Mouse (Mus musculus) embryonic stem cell, embryonic (primary cell): ENCODE results near the gene Gtsf2.

ENCODE experiments used
- CTCF ChIA-PET, 4 experiments: fragments of 300-600 bp in 2 of 4; fragments of 350-600 bp in 2 of 4; sonication (Branson Sonifier 250); formaldehyde crosslinking; loops; one replicate each; lab custom pipeline; 2022; ENCODE audit warnings: inconsistent platforms in 2 of 4; lab: Charles Lee
- POLR2A ChIA-PET, 4 experiments: fragments of 300-600 bp in 2 of 4; fragments of 350-600 bp in 2 of 4; sonication (Branson Sonifier 250); formaldehyde crosslinking; loops; one replicate each; lab custom pipeline; 2022; ENCODE audit warnings: antibody characterized with exemption in 4 of 4, inconsistent platforms in 1 of 4; lab: Charles Lee

The Gtsf2 gene

GRCm38 (mm10) chr15:103448369-103448768 lies at the start of gene Gtsf2:
TSS of gene Gtsf2 (minus strand) at chr15:103448469.
- CTCF ChIA-PET = interaction anchor here in 1 of 4 experiments (1.4 kb wide), 1 partner anchor 10 kb away, joined by 4 read pairs; no protein-coding TSS in a partner anchor
- POLR2A ChIA-PET = interaction anchor here in 1 of 4 experiments (0.9 to 1.2 kb wide), 2 partner anchors 13 to 30 kb away, joined by 3 read pairs; no protein-coding TSS in a partner anchor

GRCm38 (mm10) chr15:103496204-103497140 lies 48.2 kb upstream of the Gtsf2 start:
- ChIA-PET POLR2A (interaction anchor here in 1 of 4 experiments (0.6 kb wide), 1 partner anchor 22 kb away, joined by 4 read pairs; no protein-coding TSS in a partner anchor), CTCF (interaction anchor here in 3 of 4 experiments (0.6 to 1.1 kb wide), 3 partner anchors 17 to 55 kb away, joined by 3 read pairs; no protein-coding TSS in a partner anchor)

- ChIA-PET POLR2A (no interaction called here), CTCF (no interaction called here)
Measured at GRCm38 (mm10) chr15:103488336-103488735, 40.1 kb upstream of the Gtsf2 start.

GRCm38 (mm10) chr15:103486658-103487057 lies 38.4 kb upstream of the Gtsf2 start:
- ChIA-PET CTCF (interaction anchor here in 2 of 4 experiments (0.6 to 1.8 kb wide), 3 partner anchors 51 to 66 kb away, joined by 3 to 4 read pairs (median 4); partner anchors contain the start of gene Ppp1r1a (in 1 of the 2)), POLR2A (interaction anchor here in 2 of 4 experiments (0.5 to 0.6 kb wide), 2 partner anchors 41 to 77 kb away, joined by 3 read pairs; no protein-coding TSS in a partner anchor)

- ChIA-PET CTCF (interaction anchor here in 2 of 4 experiments (0.6 to 1.8 kb wide), 3 partner anchors 45 to 138 kb away, joined by 3 to 4 read pairs (median 4); no protein-coding TSS in a partner anchor), POLR2A (interaction anchor here in 1 of 4 experiments (1.1 kb wide), 1 partner anchor 29 kb away, joined by 6 read pairs; no protein-coding TSS in a partner anchor)
Measured at GRCm38 (mm10) chr15:103485106-103485505, 36.8 kb upstream of the Gtsf2 start.

GRCm38 (mm10) chr15:103484490-103484889 lies 36.2 kb upstream of the Gtsf2 start:
- POLR2A ChIA-PET = no interaction called here

GRCm38 (mm10) chr15:103482488-103482887 lies 34.2 kb upstream of the Gtsf2 start:
- ChIA-PET POLR2A (interaction anchor here in 1 of 4 experiments (1.5 kb wide), 1 partner anchor 9 kb away, joined by 3 read pairs; no protein-coding TSS in a partner anchor), CTCF (interaction anchor here (0.6 to 2.4 kb wide), 15 partner anchors 28 to 200 kb away, joined by 3 to 11 read pairs (median 4); partner anchors contain the start of genes Ppp1r1a (in 1 of the 4) and Zfp385a (in 1 of the 4))

More at GRCm38 (mm10) chr15:103484490-103484889, 36.2 kb upstream of the Gtsf2 start:
- CTCF ChIA-PET = interaction anchor here in 1 of 4 experiments (0.6 kb wide), 2 partner anchors 46 kb away, joined by 3 read pairs; no protein-coding TSS in a partner anchor

- CTCF ChIA-PET = no interaction called here
- POLR2A ChIA-PET = interaction anchor here in 1 of 4 experiments (1.0 kb wide), 1 partner anchor 39 kb away, joined by 3 read pairs; no protein-coding TSS in a partner anchor
Measured at GRCm38 (mm10) chr15:103480129-103480528, 31.9 kb upstream of the Gtsf2 start.

- CTCF ChIA-PET = interaction anchor here in 1 of 4 experiments (0.5 kb wide), 1 partner anchor 176 kb away, joined by 3 read pairs; no protein-coding TSS in a partner anchor
- POLR2A ChIA-PET = no interaction called here
Measured at GRCm38 (mm10) chr15:103479080-103479606, 30.9 kb upstream of the Gtsf2 start.

- ChIA-PET POLR2A (interaction anchor here in 2 of 4 experiments (0.6 to 1.2 kb wide), 2 partner anchors 40 to 91 kb away, joined by 3 read pairs; no protein-coding TSS in a partner anchor), CTCF (no interaction called here)
Measured at GRCm38 (mm10) chr15:103473769-103474168, 25.5 kb upstream of the Gtsf2 start.

GRCm38 (mm10) chr15:103473182-103473581 lies 24.9 kb upstream of the Gtsf2 start:
- CTCF ChIA-PET = no interaction called here
- POLR2A ChIA-PET = interaction anchor here in 3 of 4 experiments (0.6 to 1.2 kb wide), 4 partner anchors 9 to 802 kb away, joined by 3 read pairs; no protein-coding TSS in a partner anchor

- ChIA-PET CTCF (interaction anchor here in 1 of 4 experiments (0.5 kb wide), 1 partner anchor 421 kb away, joined by 5 read pairs; no protein-coding TSS in a partner anchor), POLR2A (interaction anchor here in 3 of 4 experiments (0.5 to 0.6 kb wide), 3 partner anchors 34 to 1928 kb away, joined by 3 to 4 read pairs (median 3); no protein-coding TSS in a partner anchor)
Measured at GRCm38 (mm10) chr15:103472265-103472664, 24.0 kb upstream of the Gtsf2 start.

- POLR2A ChIA-PET = interaction anchor here in 1 of 4 experiments (0.6 kb wide), 1 partner anchor 1927 kb away, joined by 4 read pairs; no protein-coding TSS in a partner anchor
- CTCF ChIA-PET = no interaction called here
Measured at GRCm38 (mm10) chr15:103471488-103472194, 23.4 kb upstream of the Gtsf2 start.

- ChIA-PET POLR2A (no interaction called here), CTCF (interaction anchor here in 2 of 4 experiments (0.5 to 1.8 kb wide), 3 partner anchors 26 to 1627 kb away, joined by 3 to 10 read pairs (median 4); no protein-coding TSS in a partner anchor)
Measured at GRCm38 (mm10) chr15:103462539-103463261, 14.4 kb upstream of the Gtsf2 start.

GRCm38 (mm10) chr15:103454449-103454848 lies 6.2 kb upstream of the Gtsf2 start:
- ChIA-PET POLR2A (no interaction called here), CTCF (no interaction called here)

- POLR2A ChIA-PET = interaction anchor here in 2 of 4 experiments (0.6 to 0.8 kb wide), 2 partner anchors 60 to 415 kb away, joined by 4 read pairs; no protein-coding TSS in a partner anchor
- CTCF ChIA-PET = no interaction called here
Measured at GRCm38 (mm10) chr15:103453551-103454218, 5.4 kb upstream of the Gtsf2 start, which contains the start of gene Nckap1l. TSS of gene Nckap1l (plus strand) at chr15:103453794.
